Mouse (Mus musculus): ENCODE data around the gene Arhgef15. TPM values are rescaled to one million over a fixed set of nuclear protein-coding genes. Genes with fewer than 3 reads are reported as not detected.

The Arhgef15 gene
- polyA plus RNA-seq, 1 experiment from 2014 or later, result 6.8 TPM

GRCm38 (mm10) chr11:68924749-68925148, 32.5 kb downstream of the Arhgef15 start:
- Histone ChIP-seq H3K4me3 (ENCODE audit: low read depth, low read length) (no peak overlapping the region), H3K4me2 (ENCODE audit: low read depth) (no peak overlapping the region), H3K4me1 (ENCODE audit: control insufficient read depth, insufficient read depth, low read length) (no peaks in the 10 kb centered on the region), H3K27ac (ENCODE audit: low read depth, low read length) (no peak overlapping the region), H3K9ac (ENCODE audit: low read length) (no peak overlapping the region), H3K27me3 (ENCODE audit: control insufficient read depth, insufficient read depth, low read length) (no peaks in the 10 kb centered on the region), H3K36me3 (ENCODE audit: control insufficient read depth, insufficient read depth, low read length) (no peaks in the 10 kb centered on the region), H3K9me3 (ENCODE audit: control insufficient read depth, low read length) (no peaks in the 10 kb centered on the region)
- 92% methylated on average over 2 of the region's 2 CpGs for WGBS
- ATAC-seq (ENCODE audit: insufficient read depth, low FRiP score, low TSS enrichment), result no peak
- no peak for DNase-seq (ENCODE audit: low spot score)

- no peaks in the 10 kb centered on the region for H3K9me3 ChIP-seq (ENCODE audit: control insufficient read depth, low read length)
- ATAC-seq (ENCODE audit: insufficient read depth, low FRiP score, low TSS enrichment), result no peak
- no peaks in the 10 kb centered on the region for H3K36me3 ChIP-seq (ENCODE audit: control insufficient read depth, insufficient read depth, low read length)
- H3K27ac ChIP-seq (ENCODE audit: low read depth, low read length), result no peak overlapping the region
- H3K27me3 ChIP-seq (ENCODE audit: control insufficient read depth, insufficient read depth, low read length), result no peaks in the 10 kb centered on the region
- 58% methylated on average over 3 of the region's 3 CpGs for WGBS
- DNase-seq (ENCODE audit: low spot score), result no peak
- no peak overlapping the region for H3K4me3 ChIP-seq (ENCODE audit: low read depth, low read length)
- H3K4me1 ChIP-seq (ENCODE audit: control insufficient read depth, insufficient read depth, low read length), result no peaks in the 10 kb centered on the region
- H3K9ac ChIP-seq (ENCODE audit: low read length), result no peak overlapping the region
- no peak overlapping the region for H3K4me2 ChIP-seq (ENCODE audit: low read depth)
Measured at GRCm38 (mm10) chr11:68923191-68923590, 34.1 kb downstream of the Arhgef15 start.

- Histone ChIP-seq H3K4me1 (ENCODE audit: control insufficient read depth, insufficient read depth, low read length) (no peaks in the 10 kb centered on the region), H3K4me3 (ENCODE audit: low read depth, low read length) (no peak overlapping the region), H3K27ac (ENCODE audit: low read depth, low read length) (no peak overlapping the region), H3K36me3 (ENCODE audit: control insufficient read depth, insufficient read depth, low read length) (no peaks in the 10 kb centered on the region), H3K9me3 (ENCODE audit: control insufficient read depth, low read length) (no peaks in the 10 kb centered on the region), H3K4me2 (ENCODE audit: low read depth) (no peak overlapping the region), H3K27me3 (ENCODE audit: control insufficient read depth, insufficient read depth, low read length) (no peaks in the 10 kb centered on the region), H3K9ac (ENCODE audit: low read length) (no peak overlapping the region)
- no peak for DNase-seq (ENCODE audit: low spot score)
- WGBS, result 94% methylated on average over 4 of the region's 4 CpGs
- no peak for ATAC-seq (ENCODE audit: insufficient read depth, low FRiP score, low TSS enrichment)
Measured at GRCm38 (mm10) chr11:68914566-68914965, 42.7 kb downstream of the Arhgef15 start.

- Histone ChIP-seq H3K27me3 (ENCODE audit: control insufficient read depth, insufficient read depth, low read length) (no peaks in the 10 kb centered on the region), H3K9ac (ENCODE audit: low read length) (no peak overlapping the region), H3K4me1 (ENCODE audit: control insufficient read depth, insufficient read depth, low read length) (no peaks in the 10 kb centered on the region), H3K36me3 (ENCODE audit: control insufficient read depth, insufficient read depth, low read length) (no peaks in the 10 kb centered on the region; the same call in 1 of the 2 replicates), H3K4me2 (ENCODE audit: low read depth) (no peak overlapping the region), H3K27ac (ENCODE audit: low read depth, low read length) (0 out of 2 replicates have a peak overlapping the region, but pooled peaks have one; percentile 20), H3K9me3 (ENCODE audit: control insufficient read depth, low read length) (no peaks in the 10 kb centered on the region), H3K4me3 (ENCODE audit: low read depth, low read length) (no peak overlapping the region)
- ATAC-seq (ENCODE audit: insufficient read depth, low FRiP score, low TSS enrichment) (no peak), DNase-seq (ENCODE audit: low spot score) (no peak)
- 54% methylated on average over 14 of the region's 14 CpGs for WGBS
Measured at GRCm38 (mm10) chr11:68911531-68912177, 45.6 kb downstream of the Arhgef15 start.

- 54% methylated on average over 7 of the region's 7 CpGs for WGBS
- no peaks in the 10 kb centered on the region for H3K27me3 ChIP-seq (ENCODE audit: control insufficient read depth, insufficient read depth, low read length)
- no peak overlapping the region for H3K27ac ChIP-seq (ENCODE audit: low read depth, low read length)
- H3K4me1 ChIP-seq (ENCODE audit: control insufficient read depth, insufficient read depth, low read length), result no peaks in the 10 kb centered on the region
- H3K4me2 ChIP-seq (ENCODE audit: low read depth), result no peak overlapping the region
- ATAC-seq (ENCODE audit: insufficient read depth, low FRiP score, low TSS enrichment) (no peak), DNase-seq (ENCODE audit: low spot score) (no peak)
- H3K36me3 ChIP-seq (ENCODE audit: control insufficient read depth, insufficient read depth, low read length), result peaks cover 7% of the 10 kb centered on the region; the same call in 1 of the 2 replicates
- H3K9me3 ChIP-seq (ENCODE audit: control insufficient read depth, low read length), result no peaks in the 10 kb centered on the region
- no peak overlapping the region for H3K4me3 ChIP-seq (ENCODE audit: low read depth, low read length)
- no peak overlapping the region for H3K9ac ChIP-seq (ENCODE audit: low read length)
Measured at GRCm38 (mm10) chr11:68908846-68909503, 48.3 kb downstream of the Arhgef15 start.

- H3K4me1 ChIP-seq (ENCODE audit: control insufficient read depth, insufficient read depth, low read length), result peaks cover 5% of the 10 kb centered on the region
- DNase-seq (ENCODE audit: low spot score) (no peak), ATAC-seq (ENCODE audit: insufficient read depth, low FRiP score, low TSS enrichment) (no peak)
- no peaks in the 10 kb centered on the region for H3K27me3 ChIP-seq (ENCODE audit: control insufficient read depth, insufficient read depth, low read length)
- WGBS, result 72% methylated on average over 3 of the region's 3 CpGs
- peaks cover 15% of the 10 kb centered on the region for H3K36me3 ChIP-seq (ENCODE audit: control insufficient read depth, insufficient read depth, low read length)
- H3K4me3 ChIP-seq (ENCODE audit: low read depth, low read length), result no peak overlapping the region
- H3K9ac ChIP-seq (ENCODE audit: low read length), result no peak overlapping the region
- H3K9me3 ChIP-seq (ENCODE audit: control insufficient read depth, low read length), result no peaks in the 10 kb centered on the region
- no peak overlapping the region for H3K27ac ChIP-seq (ENCODE audit: low read depth, low read length)
- no peak overlapping the region for H3K4me2 ChIP-seq (ENCODE audit: low read depth)
Measured at GRCm38 (mm10) chr11:68907251-68907650, 50.0 kb downstream of the Arhgef15 start.

GRCm38 (mm10) chr11:68906461-68906790, 50.9 kb downstream of the Arhgef15 start:
- no peak for DNase-seq (ENCODE audit: low spot score)
- H3K36me3 ChIP-seq (ENCODE audit: control insufficient read depth, insufficient read depth, low read length), result peaks cover 15% of the 10 kb centered on the region
- WGBS, result 88% methylated on average over 4 of the region's 4 CpGs

GRCm38 (mm10) chr11:68905665-68906460, 51.4 kb downstream of the Arhgef15 start:
- peaks cover 15% of the 10 kb centered on the region for H3K36me3 ChIP-seq (ENCODE audit: control insufficient read depth, insufficient read depth, low read length)
- no peaks in the 10 kb centered on the region for H3K9me3 ChIP-seq (ENCODE audit: control insufficient read depth, low read length)
- H3K27me3 ChIP-seq (ENCODE audit: control insufficient read depth, insufficient read depth, low read length), result no peaks in the 10 kb centered on the region
- H3K4me3 ChIP-seq (ENCODE audit: low read depth, low read length), result no peak overlapping the region
- H3K27ac ChIP-seq (ENCODE audit: low read depth, low read length), result no peak overlapping the region
- DNase-seq (ENCODE audit: low spot score) (no peak), ATAC-seq (ENCODE audit: insufficient read depth, low FRiP score, low TSS enrichment) (no peak)
- peaks cover 5% of the 10 kb centered on the region for H3K4me1 ChIP-seq (ENCODE audit: control insufficient read depth, insufficient read depth, low read length)
- WGBS, result 92% methylated on average over 9 of the region's 9 CpGs
- H3K4me2 ChIP-seq (ENCODE audit: low read depth), result no peak overlapping the region
- no peak overlapping the region for H3K9ac ChIP-seq (ENCODE audit: low read length)

More at GRCm38 (mm10) chr11:68906461-68906790, 50.9 kb downstream of the Arhgef15 start:
- ATAC-seq (ENCODE audit: insufficient read depth, low FRiP score, low TSS enrichment), result no peak
- Histone ChIP-seq H3K4me3 (ENCODE audit: low read depth, low read length) (no peak overlapping the region), H3K27me3 (ENCODE audit: control insufficient read depth, insufficient read depth, low read length) (no peaks in the 10 kb centered on the region), H3K4me1 (ENCODE audit: control insufficient read depth, insufficient read depth, low read length) (peaks cover 5% of the 10 kb centered on the region), H3K27ac (ENCODE audit: low read depth, low read length) (no peak overlapping the region), H3K9ac (ENCODE audit: low read length) (no peak overlapping the region), H3K9me3 (ENCODE audit: control insufficient read depth, low read length) (no peaks in the 10 kb centered on the region), H3K4me2 (ENCODE audit: low read depth) (no peak overlapping the region)

Data from neural tube, embryonic 11.5 days (tissue).